Mouse (Mus musculus) kidney, embryonic 16.5 days (tissue): ENCODE data around the gene Kbtbd12. TPM values are rescaled to one million over a fixed set of nuclear protein-coding genes. Genes with fewer than 3 reads are reported as not detected.

Experiments
- ATAC-seq: fragments of 200-750 bp; cut with Nextera tagmentation; 2 replicates; pipeline ENCODE4 v1.8.0; 2017; ENCODE audit warnings: moderate TSS enrichment; ENCODE audit not compliant: low FRiP score, low TSS enrichment
- H3K27ac ChIP-seq: fragments of 300-500 bp; sonication (generic); 2 replicates; pipeline ENCODE4 v1.5.1; 2014; ENCODE audit warnings: low read length
- H3K27me3 ChIP-seq: fragments of 300-500 bp; sonication (generic); 2 replicates; pipeline ENCODE4 v1.6.1; 2014; ENCODE audit warnings: low read length, control low read depth, mixed read lengths; ENCODE audit not compliant: insufficient read depth
- H3K36me3 ChIP-seq: fragments of 300-500 bp; sonication (generic); 2 replicates; pipeline ENCODE4 v1.6.1; 2014; ENCODE audit warnings: low read length, control low read depth, mixed read lengths; ENCODE audit not compliant: insufficient read depth
- H3K4me1 ChIP-seq: fragments of 300-500 bp; sonication (generic); 2 replicates; pipeline ENCODE4 v1.6.1; 2014; ENCODE audit warnings: low read length, control low read depth, mixed read lengths; ENCODE audit not compliant: insufficient read depth
- H3K4me2 ChIP-seq: fragments of 300-500 bp; sonication (generic); replicated peaks from 2 replicates; pipeline ENCODE4 v1.6.1; 2014; ENCODE audit warnings: low read depth, low read length
- H3K4me3 ChIP-seq: fragments of 300-500 bp; sonication (generic); 2 replicates; pipeline ENCODE4 v1.5.1; 2014; ENCODE audit warnings: mild to moderate bottlenecking, low read length
- H3K9ac ChIP-seq: fragments of 300-500 bp; sonication (generic); replicated peaks from 2 replicates; pipeline ENCODE4 v1.6.1; 2014; ENCODE audit warnings: low read length
- H3K9me3 ChIP-seq: fragments of 300-500 bp; sonication (generic); 2 replicates; pipeline ENCODE4 v1.6.1; 2016; ENCODE audit warnings: low read length, control low read depth
- WGBS: fragments of 180-500 bp; shearing (Covaris S2); extraction: QIAGEN DNeasy Blood & Tissue Kit; methylation state at CpG from one replicate; pipeline ENCODE4 v1.1.7; 2014; 5-methylcytosine and 5-hydroxymethylcytosine counted together
- polyA plus RNA-seq: library from polyadenylated mRNA; unstranded; fragments of >200 nt; fragmentation: Nextera tagmentation; extraction: Ambion mirVana; gene quantifications from 2 replicates; pipeline ENCODE4 v1.2.1, GENCODE M21; 2015

Kbtbd12 gene
- polyA plus RNA-seq, 1 experiment from 2014 or later: 0.84 TPM

GRCm38 (mm10) chr6:88629821-88630220, 7.9 kb downstream of the Kbtbd12 start:
- H3K4me2 ChIP-seq: no peak overlapping the region
- WGBS: 85% methylated on average over 2 of the region's 2 CpGs
- H3K9ac ChIP-seq: no peak overlapping the region
- no peak for ATAC-seq
- H3K36me3 ChIP-seq: no peaks in the 10 kb centered on the region
- H3K4me3 ChIP-seq: no peak overlapping the region
- H3K27me3 ChIP-seq: no peaks in the 10 kb centered on the region
- H3K4me1 ChIP-seq: peaks cover 13% of the 10 kb centered on the region; the same call in 1 of the 2 replicates
- no peak overlapping the region for H3K27ac ChIP-seq
- H3K9me3 ChIP-seq: no peaks in the 10 kb centered on the region

- peak; percentile 89 for ATAC-seq
- Histone ChIP-seq H3K9me3 (no peaks in the 10 kb centered on the region), H3K27ac (peak overlapping the region; percentile 35; the same call in 1 of the 2 replicates)
Measured at GRCm38 (mm10) chr6:88627317-88627811, 10.4 kb downstream of the Kbtbd12 start.

GRCm38 (mm10) chr6:88626912-88627311, 10.8 kb downstream of the Kbtbd12 start:
- peak overlapping the region; percentile 35; the same call in 1 of the 2 replicates for H3K27ac ChIP-seq
- peak overlapping the region; percentile 67 for H3K9ac ChIP-seq
- no peak for ATAC-seq
- no peaks in the 10 kb centered on the region for H3K9me3 ChIP-seq
- peak overlapping the region; percentile 80 for H3K4me2 ChIP-seq
- 9% methylated on average over 11 of the region's 11 CpGs for WGBS
- H3K4me3 ChIP-seq: peak overlapping the region; percentile 51
- no peaks in the 10 kb centered on the region for H3K27me3 ChIP-seq
- no peaks in the 10 kb centered on the region for H3K36me3 ChIP-seq
- H3K4me1 ChIP-seq: peaks cover 13% of the 10 kb centered on the region; the same call in 1 of the 2 replicates

More at GRCm38 (mm10) chr6:88627317-88627811, 10.4 kb downstream of the Kbtbd12 start:
- Histone ChIP-seq H3K36me3 (no peaks in the 10 kb centered on the region), H3K27me3 (no peaks in the 10 kb centered on the region), H3K9ac (peak overlapping the region; percentile 67), H3K4me1 (peaks cover 13% of the 10 kb centered on the region; the same call in 1 of the 2 replicates), H3K4me3 (peak overlapping the region; percentile 51), H3K4me2 (peak overlapping the region; percentile 80)
- under 1% methylated on average over 51 of the region's 51 CpGs for WGBS

GRCm38 (mm10) chr6:88626462-88626861, 11.3 kb downstream of the Kbtbd12 start:
- Histone ChIP-seq H3K4me2 (no peak overlapping the region), H3K9ac (no peak overlapping the region), H3K4me3 (no peak overlapping the region), H3K27me3 (no peaks in the 10 kb centered on the region), H3K9me3 (no peaks in the 10 kb centered on the region), H3K27ac (no peak overlapping the region), H3K36me3 (no peaks in the 10 kb centered on the region), H3K4me1 (peaks cover 13% of the 10 kb centered on the region; the same call in 1 of the 2 replicates)
- ATAC-seq: no peak
- WGBS: 14% methylated on average over 4 of the region's 4 CpGs

- no peaks in the 10 kb centered on the region for H3K36me3 ChIP-seq
- no peak for ATAC-seq
- WGBS: 63% methylated on average over 4 of the region's 4 CpGs
- no peak overlapping the region for H3K9ac ChIP-seq
- no peaks in the 10 kb centered on the region for H3K27me3 ChIP-seq
- H3K4me2 ChIP-seq: no peak overlapping the region
- H3K4me1 ChIP-seq: peaks cover 2% of the 10 kb centered on the region; the same call in 1 of the 2 replicates
- H3K9me3 ChIP-seq: no peaks in the 10 kb centered on the region
- no peak overlapping the region for H3K4me3 ChIP-seq
- H3K27ac ChIP-seq: no peak overlapping the region
Measured at GRCm38 (mm10) chr6:88621816-88622481, 15.8 kb downstream of the Kbtbd12 start.

DNA sequence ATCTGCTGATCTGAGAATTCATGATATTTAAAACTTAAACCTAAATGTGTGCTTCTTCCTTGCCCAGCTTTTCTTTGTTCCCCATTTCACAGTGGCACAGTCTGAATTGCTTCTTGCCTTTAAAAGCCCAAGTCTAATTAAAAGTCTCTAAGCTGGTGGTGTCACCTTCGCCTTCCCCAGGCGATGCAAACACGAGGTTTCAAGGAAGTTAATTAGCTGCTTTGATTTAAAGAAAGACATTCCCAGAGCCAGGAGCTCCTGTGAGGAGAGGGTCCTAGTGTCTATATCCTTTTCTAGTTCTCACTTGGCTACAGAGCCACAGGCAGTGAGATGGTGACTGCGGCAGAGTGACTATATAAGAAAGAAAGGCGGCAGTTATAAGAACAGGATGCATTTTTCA, 18.2 kb downstream of the Kbtbd12 start:
- H3K9me3 ChIP-seq: no peaks in the 10 kb centered on the region
- H3K4me1 ChIP-seq: no peaks in the 10 kb centered on the region
- H3K27me3 ChIP-seq: no peaks in the 10 kb centered on the region
- H3K27ac ChIP-seq: no peak overlapping the region
- WGBS: 46% methylated on average over 5 of the region's 5 CpGs
- H3K4me2 ChIP-seq: no peak overlapping the region
- H3K9ac ChIP-seq: no peak overlapping the region
- H3K36me3 ChIP-seq: no peaks in the 10 kb centered on the region
- ATAC-seq: no peak
- no peak overlapping the region for H3K4me3 ChIP-seq

DNA sequence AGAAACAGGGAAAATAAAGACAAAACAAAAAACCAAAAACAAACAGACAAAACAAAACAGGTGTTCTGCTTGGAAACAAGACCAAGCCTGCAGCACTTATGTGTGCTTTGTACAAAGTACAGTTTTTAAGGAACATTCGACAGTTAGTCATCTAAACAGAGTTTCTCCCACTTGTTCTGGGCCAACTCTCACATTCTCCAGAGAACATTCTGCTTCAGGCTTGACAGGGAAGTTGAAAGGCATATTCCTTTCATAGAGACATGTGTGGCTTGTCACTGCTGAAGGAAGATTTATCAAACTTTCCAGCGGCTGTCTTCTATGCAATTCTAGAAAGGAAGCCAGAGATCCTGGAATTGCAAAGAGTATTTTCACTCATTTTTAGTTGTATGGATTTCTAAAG, 22.4 kb downstream of the Kbtbd12 start:
- no peak for ATAC-seq
- Histone ChIP-seq H3K27me3 (no peaks in the 10 kb centered on the region), H3K4me3 (no peak overlapping the region), H3K9ac (no peak overlapping the region), H3K27ac (no peak overlapping the region), H3K4me2 (no peak overlapping the region), H3K4me1 (no peaks in the 10 kb centered on the region), H3K36me3 (no peaks in the 10 kb centered on the region), H3K9me3 (no peaks in the 10 kb centered on the region)
- WGBS: 74% methylated on average over 2 of the region's 2 CpGs

DNA sequence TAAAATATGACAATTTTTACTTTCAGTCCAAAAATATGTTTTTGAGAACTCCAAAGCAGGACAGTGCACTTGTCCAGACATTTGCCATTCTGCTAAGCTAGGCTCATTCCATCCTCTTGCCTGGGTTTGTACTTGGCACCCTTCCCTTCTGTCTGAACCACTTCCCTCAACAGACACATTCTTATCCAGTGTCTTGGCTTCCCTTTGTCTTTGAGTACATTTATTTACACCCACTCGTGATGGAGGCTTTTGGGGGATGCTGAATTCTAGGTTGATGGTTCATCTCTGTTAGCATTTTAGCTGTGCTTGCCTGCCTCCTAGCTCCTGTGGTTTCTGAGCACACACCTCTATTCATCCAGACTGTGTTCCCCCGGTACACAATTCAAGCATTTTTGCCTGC, 31.3 kb downstream of the Kbtbd12 start:
- no peak for ATAC-seq
- no peak overlapping the region for H3K4me3 ChIP-seq
- no peak overlapping the region for H3K27ac ChIP-seq
- no peaks in the 10 kb centered on the region for H3K4me1 ChIP-seq
- H3K4me2 ChIP-seq: no peak overlapping the region
- no peaks in the 10 kb centered on the region for H3K9me3 ChIP-seq
- H3K36me3 ChIP-seq: no peaks in the 10 kb centered on the region
- no peak overlapping the region for H3K9ac ChIP-seq
- H3K27me3 ChIP-seq: no peaks in the 10 kb centered on the region
- 67% methylated on average over 2 of the region's 2 CpGs for WGBS

DNA sequence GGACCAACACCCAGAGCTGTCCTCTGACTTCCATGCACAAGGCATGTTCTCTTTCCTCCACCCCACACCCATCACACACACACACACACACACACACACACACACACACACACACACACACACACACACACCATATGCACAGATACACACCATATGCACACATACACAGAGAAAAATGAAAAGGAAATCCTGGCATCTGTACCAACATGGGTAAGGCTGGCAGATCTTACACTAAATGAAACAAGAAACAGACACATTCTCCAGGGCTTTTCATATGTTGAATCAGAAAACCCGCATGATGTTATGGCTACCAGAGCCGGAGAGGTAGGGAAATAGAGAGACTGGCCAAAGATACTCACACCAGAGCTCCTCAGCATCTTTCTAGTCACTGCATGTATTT, 32.0 kb downstream of the Kbtbd12 start:
- Histone ChIP-seq H3K4me2 (no peak overlapping the region), H3K4me3 (no peak overlapping the region), H3K27me3 (no peaks in the 10 kb centered on the region), H3K9ac (no peak overlapping the region), H3K9me3 (no peaks in the 10 kb centered on the region), H3K4me1 (no peaks in the 10 kb centered on the region), H3K27ac (no peak overlapping the region), H3K36me3 (no peaks in the 10 kb centered on the region)
- 100% methylated on average over 2 of the region's 2 CpGs for WGBS
- ATAC-seq: no peak

DNA sequence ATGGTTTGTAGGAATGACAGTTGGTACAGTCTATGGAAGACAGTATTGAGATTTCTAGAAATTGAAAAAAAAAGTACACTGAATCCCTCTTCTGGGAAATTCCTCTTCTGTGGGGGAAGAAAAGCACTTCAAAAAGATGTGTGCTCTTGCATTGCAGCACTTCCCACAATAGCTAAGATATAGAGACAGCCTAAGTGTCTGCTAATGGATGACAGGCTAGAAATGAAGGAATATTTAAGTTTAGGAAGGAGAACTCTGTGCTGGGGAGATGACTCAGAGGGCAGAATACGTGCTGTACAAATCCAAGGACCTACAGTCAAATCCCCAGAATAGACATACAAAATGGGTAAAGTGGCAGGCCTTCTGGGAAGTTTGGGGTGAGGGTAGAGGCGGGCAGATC, 32.5 kb downstream of the Kbtbd12 start:
- Histone ChIP-seq H3K4me2 (no peak overlapping the region), H3K4me1 (no peaks in the 10 kb centered on the region), H3K27ac (no peak overlapping the region), H3K4me3 (no peak overlapping the region), H3K27me3 (no peaks in the 10 kb centered on the region), H3K9ac (no peak overlapping the region), H3K36me3 (no peaks in the 10 kb centered on the region), H3K9me3 (no peaks in the 10 kb centered on the region)
- no peak for ATAC-seq
- WGBS: 67% methylated on average over 2 of the region's 2 CpGs
